Mouse (Mus musculus) lung, postnatal 14 days (tissue): ENCODE results near the gene Gm16867.
"Not testable (repeated sequence)": the region's sequence is repeated elsewhere in the genome, so short reads cannot be mapped to it uniquely, and the experiment has no call there.

ENCODE experiments used
- DNase-seq: peaks from one replicate; pipeline ENCODE4 v3.0.0; 2021

Gm16867 gene

DNA sequence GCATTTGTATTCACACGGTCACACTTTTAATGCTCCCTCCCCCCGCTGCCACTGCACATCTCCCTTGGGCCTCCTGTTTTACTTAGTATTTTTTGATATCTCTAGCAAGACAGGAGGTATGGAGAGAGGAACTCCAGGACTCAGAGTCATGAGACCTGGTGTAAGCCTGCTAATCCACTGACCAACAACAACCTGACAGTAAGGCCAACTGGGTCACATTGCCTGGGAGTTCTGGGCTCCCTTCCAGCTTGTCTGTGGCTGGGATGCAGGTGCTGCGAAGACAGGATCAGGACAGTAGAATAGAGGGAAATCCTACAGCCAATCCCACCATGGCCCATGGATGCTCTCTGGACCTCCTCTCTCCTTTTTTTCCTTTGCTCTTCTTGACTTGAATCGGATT is 38.7 kb downstream of the Gm16867 start:
- DNase-seq: not testable (repeated sequence)

- not testable (repeated sequence) for DNase-seq
Observed at GRCm38 (mm10) chr14:69457691-69458090, 45.5 kb downstream of the Gm16867 start.

GRCm38 (mm10) chr14:69454640-69455039 is 48.5 kb downstream of the Gm16867 start:
- not testable (repeated sequence) for DNase-seq

- not testable (repeated sequence) for DNase-seq
Observed at GRCm38 (mm10) chr14:69448845-69449244, 54.3 kb downstream of the Gm16867 start.

GRCm38 (mm10) chr14:69447006-69447405 is 56.2 kb downstream of the Gm16867 start:
- not testable (repeated sequence) for DNase-seq

DNA sequence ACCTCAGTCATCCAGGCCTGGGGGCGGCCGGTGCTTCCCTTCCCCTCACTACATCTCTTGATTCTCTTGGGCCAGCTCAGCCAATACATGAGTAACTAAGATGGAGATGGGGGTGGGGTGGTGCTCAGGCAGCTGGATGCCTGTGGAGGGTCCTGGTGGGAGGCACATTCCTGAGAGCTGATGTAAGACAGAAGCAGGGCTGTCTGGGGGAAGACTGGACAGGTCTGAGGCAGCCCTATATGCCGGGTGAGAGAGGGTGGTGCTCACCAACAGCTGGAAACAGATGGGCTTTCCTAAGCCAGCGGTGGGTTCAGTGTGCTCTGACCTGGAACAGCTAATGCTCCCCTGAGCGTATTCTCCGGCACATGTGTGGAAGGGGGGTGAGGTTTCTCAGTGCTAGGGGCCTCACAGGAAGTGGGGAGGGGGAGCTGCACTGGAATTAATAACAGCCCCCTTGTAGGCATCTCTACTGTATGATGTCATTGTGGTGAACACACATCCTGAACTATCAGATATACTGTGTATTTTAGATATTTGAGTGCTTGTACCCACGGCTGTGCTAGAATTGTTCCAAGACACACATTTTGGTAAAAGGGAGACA is 60.0 kb downstream of the Gm16867 start:
- DNase-seq: not testable (repeated sequence)

- DNase-seq: not testable (repeated sequence)
Observed at GRCm38 (mm10) chr14:69440955-69441354, 62.2 kb downstream of the Gm16867 start.

DNA sequence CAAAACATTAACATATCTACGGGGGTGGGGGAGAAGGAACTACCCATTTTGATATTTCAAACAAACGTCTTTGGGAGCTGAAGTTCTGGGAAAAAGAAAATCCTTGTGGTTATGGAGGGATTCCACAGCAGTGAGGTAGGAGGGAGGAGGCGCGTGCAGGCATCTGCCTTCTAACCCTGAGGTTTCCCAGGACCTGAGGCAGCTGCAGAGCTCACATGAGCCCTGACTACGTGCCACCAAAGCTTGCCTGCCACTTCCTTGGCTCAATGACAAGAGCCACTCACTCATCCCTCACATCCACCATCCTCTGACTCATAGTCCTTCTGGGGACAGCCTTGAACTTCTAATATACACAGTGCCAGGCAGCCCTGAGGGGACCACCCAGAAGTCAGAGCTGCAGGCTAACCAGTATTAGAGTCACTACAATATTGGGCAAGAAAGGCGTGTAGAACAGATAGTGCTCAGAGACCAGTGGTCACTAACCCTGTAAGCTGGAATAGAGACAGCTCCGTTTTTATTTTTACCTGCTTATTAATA is 64.4 kb downstream of the Gm16867 start:
- not testable (repeated sequence) for DNase-seq

GRCm38 (mm10) chr14:69421003-69421402 is 82.2 kb downstream of the Gm16867 start:
- DNase-seq: not testable (repeated sequence)

DNA sequence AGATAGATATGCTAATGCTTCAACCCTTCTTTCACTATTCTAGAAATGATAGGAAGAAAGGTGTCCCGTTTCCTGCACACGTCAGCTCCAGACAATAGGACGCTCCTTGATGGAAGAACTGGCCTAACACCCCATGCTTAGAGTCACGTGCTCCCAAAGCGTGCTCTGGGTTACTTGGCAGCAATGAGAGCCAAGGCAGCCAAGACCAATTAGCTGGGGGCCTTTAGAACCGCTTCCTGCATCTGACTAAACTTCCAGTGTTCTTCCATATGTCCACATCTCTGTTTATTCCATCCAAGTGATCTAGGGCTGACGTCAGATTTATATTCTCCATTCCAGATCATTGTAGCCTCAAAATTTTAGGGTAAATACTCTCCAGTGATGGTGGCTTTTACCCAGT is 85.6 kb downstream of the Gm16867 start:
- not testable (repeated sequence) for DNase-seq
